Mouse (Mus musculus) limb, embryonic 11.5 days (tissue): ENCODE measurements around the gene Palm2. TPM values are rescaled to one million over a fixed set of nuclear protein-coding genes. Genes with fewer than 3 reads are reported as not detected.
A peak's percentile ranks its signal among the peaks of the same experiment; 100 is the strongest.

Experiments
- ATAC-seq: fragments of 200-750 bp; cut with Nextera tagmentation; 2 replicates; pipeline ENCODE4 v1.8.0; 2017; ENCODE audit warnings: low read depth; ENCODE audit not compliant: insufficient number of reproducible peaks, low FRiP score, low TSS enrichment
- DNase-seq: peaks from one replicate; pipeline ENCODE4 v3.0.0-alpha.2; 2015; ENCODE audit warnings: low spot score
- H3K27ac ChIP-seq: fragments of 300-500 bp; sonication (generic); replicated peaks from 2 replicates; pipeline ENCODE4 v1.5.1; 2014; ENCODE audit warnings: low read depth, mild to moderate bottlenecking, low read length
- H3K27me3 ChIP-seq: fragments of 300-500 bp; sonication (generic); 2 replicates; pipeline ENCODE4 v1.6.1; 2014; ENCODE audit warnings: mild to moderate bottlenecking, low read length, mixed read lengths; ENCODE audit not compliant: control insufficient read depth, insufficient read depth
- H3K36me3 ChIP-seq: fragments of 300-500 bp; sonication (generic); 2 replicates; pipeline ENCODE4 v1.6.1; 2014; ENCODE audit warnings: mild to moderate bottlenecking, low read length, moderate library complexity, mixed read lengths; ENCODE audit not compliant: control insufficient read depth, insufficient read depth
- H3K4me1 ChIP-seq: fragments of 300-500 bp; sonication (generic); 2 replicates; pipeline ENCODE4 v1.6.1; 2014; ENCODE audit warnings: low read length, mixed read lengths; ENCODE audit not compliant: control insufficient read depth, insufficient read depth
- H3K4me2 ChIP-seq: fragments of 300-500 bp; sonication (generic); 2 replicates; pipeline ENCODE4 v1.6.1; 2014; ENCODE audit warnings: low read depth, mild to moderate bottlenecking, moderate library complexity; ENCODE audit not compliant: severe bottlenecking
- H3K4me3 ChIP-seq: fragments of 300-500 bp; sonication (generic); 2 replicates; pipeline ENCODE4 v1.5.1; 2014; ENCODE audit warnings: low read depth, low read length
- H3K9ac ChIP-seq: fragments of 300-500 bp; sonication (generic); 2 replicates; pipeline ENCODE4 v1.6.1; 2014; ENCODE audit warnings: mild to moderate bottlenecking, low read length
- H3K9me3 ChIP-seq: fragments of 300-500 bp; sonication (generic); 2 replicates; pipeline ENCODE4 v1.6.1; 2016; ENCODE audit warnings: low read length; ENCODE audit not compliant: control insufficient read depth
- WGBS: fragments of 180-500 bp; shearing (Covaris S2); extraction: QIAGEN DNeasy Blood & Tissue Kit; methylation state at CpG from one replicate; pipeline ENCODE4 v1.1.7; 2014; 5-methylcytosine and 5-hydroxymethylcytosine counted together
- polyA plus RNA-seq: library from polyadenylated mRNA; unstranded; fragments of >200 nt; fragmentation: Nextera tagmentation; extraction: Ambion mirVana; gene quantifications from 2 replicates; pipeline ENCODE4 v1.2.1, GENCODE M21; 2014

The Palm2 gene
- polyA plus RNA-seq, 1 experiment from 2014 or later = 4.1 TPM

- Histone ChIP-seq H3K27ac (peak overlapping the region; percentile 60), H3K4me1 (peaks cover 8% of the 10 kb centered on the region; the same call in 1 of the 2 replicates), H3K9me3 (no peaks in the 10 kb centered on the region), H3K27me3 (no peaks in the 10 kb centered on the region), H3K36me3 (no peaks in the 10 kb centered on the region), H3K9ac (no peak overlapping the region), H3K4me3 (no peak overlapping the region), H3K4me2 (no peak overlapping the region)
- ATAC-seq = no peak
- 12% methylated on average over 4 of the region's 4 CpGs for WGBS
- DNase-seq = peak; percentile 51
Observed at GRCm38 (mm10) chr4:57538029-57538688, 104.1 kb downstream of the Palm2 start.

GRCm38 (mm10) chr4:57543692-57544256 is 109.7 kb downstream of the Palm2 start:
- ATAC-seq = peak; percentile 89
- Histone ChIP-seq H3K4me3 (no peak overlapping the region), H3K4me1 (no peaks in the 10 kb centered on the region), H3K27ac (peak overlapping the region; percentile 92), H3K4me2 (no peak overlapping the region), H3K27me3 (no peaks in the 10 kb centered on the region), H3K9me3 (no peaks in the 10 kb centered on the region), H3K36me3 (no peaks in the 10 kb centered on the region), H3K9ac (no peak overlapping the region)
- peak; percentile 83 for DNase-seq
- WGBS = 6% methylated on average over 6 of the region's 6 CpGs

- H3K36me3 ChIP-seq = no peaks in the 10 kb centered on the region
- ATAC-seq = no peak
- DNase-seq = no peak
- H3K9ac ChIP-seq = no peak overlapping the region
- H3K27ac ChIP-seq = no peak overlapping the region
- H3K4me1 ChIP-seq = no peaks in the 10 kb centered on the region; the same call in 1 of the 2 replicates
- no peak overlapping the region for H3K4me2 ChIP-seq
- no peaks in the 10 kb centered on the region for H3K9me3 ChIP-seq
- H3K27me3 ChIP-seq = no peaks in the 10 kb centered on the region
- no peak overlapping the region for H3K4me3 ChIP-seq
- 88% methylated on average over 7 of the region's 7 CpGs for WGBS
Observed at GRCm38 (mm10) chr4:57547785-57548184, 113.7 kb downstream of the Palm2 start.

- Histone ChIP-seq H3K9me3 (no peaks in the 10 kb centered on the region), H3K4me2 (no peak overlapping the region), H3K4me3 (no peak overlapping the region), H3K9ac (no peak overlapping the region), H3K27me3 (no peaks in the 10 kb centered on the region), H3K36me3 (no peaks in the 10 kb centered on the region), H3K4me1 (no peaks in the 10 kb centered on the region; the same call in 1 of the 2 replicates), H3K27ac (no peak overlapping the region)
- no peak for ATAC-seq
- DNase-seq = no peak
- 3% methylated on average over 1 of the region's 1 CpGs for WGBS
Observed at GRCm38 (mm10) chr4:57550216-57550615, 116.2 kb downstream of the Palm2 start.

- no peaks in the 10 kb centered on the region for H3K36me3 ChIP-seq
- DNase-seq (no peak), ATAC-seq (no peak)
- no peak overlapping the region for H3K9ac ChIP-seq
- no peak overlapping the region for H3K4me3 ChIP-seq
- H3K9me3 ChIP-seq = no peaks in the 10 kb centered on the region
- no peaks in the 10 kb centered on the region for H3K27me3 ChIP-seq
- H3K27ac ChIP-seq = peak overlapping the region; percentile 47; the same call in 1 of the 2 replicates
- H3K4me1 ChIP-seq = peaks cover 6% of the 10 kb centered on the region; the same call in 1 of the 2 replicates
- no peak overlapping the region for H3K4me2 ChIP-seq
- whole genome bisulfite sequencing = 80% methylated on average over 2 of the region's 2 CpGs
Observed at GRCm38 (mm10) chr4:57557102-57557501, 123.1 kb downstream of the Palm2 start.

GRCm38 (mm10) chr4:57559438-57559837 is 125.4 kb downstream of the Palm2 start:
- Histone ChIP-seq H3K4me1 (peaks cover 6% of the 10 kb centered on the region; the same call in 1 of the 2 replicates), H3K36me3 (no peaks in the 10 kb centered on the region), H3K9me3 (no peaks in the 10 kb centered on the region), H3K27me3 (no peaks in the 10 kb centered on the region), H3K9ac (no peak overlapping the region), H3K4me3 (no peak overlapping the region), H3K27ac (no peak overlapping the region), H3K4me2 (no peak overlapping the region)
- 89% methylated on average over 1 of the region's 1 CpGs for WGBS
- DNase-seq (no peak), ATAC-seq (no peak)

- H3K4me1 ChIP-seq = peaks cover 6% of the 10 kb centered on the region; the same call in 1 of the 2 replicates
- WGBS = 56% methylated on average over 3 of the region's 3 CpGs
- H3K36me3 ChIP-seq = no peaks in the 10 kb centered on the region
- H3K9me3 ChIP-seq = no peaks in the 10 kb centered on the region
- no peak overlapping the region for H3K9ac ChIP-seq
- no peaks in the 10 kb centered on the region for H3K27me3 ChIP-seq
- no peak overlapping the region for H3K4me2 ChIP-seq
- H3K4me3 ChIP-seq = no peak overlapping the region
- H3K27ac ChIP-seq = no peak overlapping the region
- peak; percentile 60; the same call in 1 of the 2 replicates for ATAC-seq
- DNase-seq = no peak
Observed at GRCm38 (mm10) chr4:57560010-57560409, 126.0 kb downstream of the Palm2 start.

GRCm38 (mm10) chr4:57561055-57561454 is 127.0 kb downstream of the Palm2 start:
- Histone ChIP-seq H3K4me2 (no peak overlapping the region), H3K36me3 (no peaks in the 10 kb centered on the region), H3K9ac (no peak overlapping the region), H3K27me3 (no peaks in the 10 kb centered on the region), H3K9me3 (no peaks in the 10 kb centered on the region), H3K27ac (no peak overlapping the region), H3K4me1 (peaks cover 6% of the 10 kb centered on the region; the same call in 1 of the 2 replicates), H3K4me3 (no peak overlapping the region)
- 89% methylated on average over 6 of the region's 6 CpGs for WGBS
- DNase-seq (no peak), ATAC-seq (no peak)
